Mouse (Mus musculus): ENCODE measurements at regions not wholly inside any gene's neighbourhood (a gene's known extent, or its start where the extent isn't known, plus 50 kb on each side); places are given as distances from the start of the nearest gene placed in this dataset.

- no peak for TF ChIP-seq CTCF (IDR thresholded peaks at IDR 0.05; ENCODE audit: insufficient read depth, low read length)
- no peak for TF ChIP-seq POLR2A (IDR thresholded peaks at IDR 0.05; ENCODE audit: borderline replicate concordance, extremely low read depth, low read depth, low read length)
- 67% methylated on average over 8 of the region's 8 CpGs for WGBS
- Histone ChIP-seq H3K4me3 (replicated peaks; ENCODE audit: extremely low read depth, low read depth, low read length) (no peak overlapping the region), H3K4me1 (ENCODE audit: control insufficient read depth, insufficient read depth, low read length) (no peaks in the 10 kb centered on the region)
- no peak for DNase-seq
Observed at GRCm38 (mm10) chr5:126969373-126969772, 272.2 kb upstream of the Tmem132c start.

- no peak overlapping the region for H3K4me3 ChIP-seq (replicated peaks; ENCODE audit: extremely low read depth, low read depth, low read length)
- no peaks in the 10 kb centered on the region for H3K4me1 ChIP-seq (ENCODE audit: control insufficient read depth, insufficient read depth, low read length)
- WGBS: 41% methylated on average over 2 of the region's 2 CpGs
- no peak for DNase-seq
- TF ChIP-seq POLR2A (IDR thresholded peaks at IDR 0.05; ENCODE audit: borderline replicate concordance, extremely low read depth, low read depth, low read length): no peak
- TF ChIP-seq CTCF (IDR thresholded peaks at IDR 0.05; ENCODE audit: insufficient read depth, low read length): no peak
Observed at GRCm38 (mm10) chr5:126971284-126971683, 270.3 kb upstream of the Tmem132c start.

GRCm38 (mm10) chr5:126971981-126972380 is 269.6 kb upstream of the Tmem132c start:
- H3K4me3 ChIP-seq (replicated peaks; ENCODE audit: extremely low read depth, low read depth, low read length): no peak overlapping the region
- TF ChIP-seq POLR2A (IDR thresholded peaks at IDR 0.05; ENCODE audit: borderline replicate concordance, extremely low read depth, low read depth, low read length) (no peak), CTCF (IDR thresholded peaks at IDR 0.05; ENCODE audit: insufficient read depth, low read length) (no peak)
- no peaks in the 10 kb centered on the region for H3K4me1 ChIP-seq (ENCODE audit: control insufficient read depth, insufficient read depth, low read length)
- no peak for DNase-seq
- 65% methylated on average over 1 of the region's 1 CpGs for WGBS

GRCm38 (mm10) chr5:126973425-126973824 is 268.2 kb upstream of the Tmem132c start:
- H3K4me1 ChIP-seq (ENCODE audit: control insufficient read depth, insufficient read depth, low read length): no peaks in the 10 kb centered on the region
- H3K4me3 ChIP-seq (replicated peaks; ENCODE audit: extremely low read depth, low read depth, low read length): no peak overlapping the region
- 58% methylated on average over 3 of the region's 3 CpGs for WGBS
- no peak for DNase-seq
- no peak for TF ChIP-seq POLR2A (IDR thresholded peaks at IDR 0.05; ENCODE audit: borderline replicate concordance, extremely low read depth, low read depth, low read length)
- no peak for TF ChIP-seq CTCF (IDR thresholded peaks at IDR 0.05; ENCODE audit: insufficient read depth, low read length)

GRCm38 (mm10) chr5:126974565-126974964 is 267.0 kb upstream of the Tmem132c start:
- no peak for DNase-seq
- Histone ChIP-seq H3K4me3 (replicated peaks; ENCODE audit: extremely low read depth, low read depth, low read length) (no peak overlapping the region), H3K4me1 (ENCODE audit: control insufficient read depth, insufficient read depth, low read length) (no peaks in the 10 kb centered on the region)
- WGBS: 82% methylated on average over 3 of the region's 3 CpGs
- TF ChIP-seq POLR2A (IDR thresholded peaks at IDR 0.05; ENCODE audit: borderline replicate concordance, extremely low read depth, low read depth, low read length) (no peak), CTCF (IDR thresholded peaks at IDR 0.05; ENCODE audit: insufficient read depth, low read length) (no peak)

GRCm38 (mm10) chr5:126995577-126995976 is 246.0 kb upstream of the Tmem132c start:
- 60% methylated on average over 6 of the region's 6 CpGs for WGBS
- H3K4me1 ChIP-seq (ENCODE audit: control insufficient read depth, insufficient read depth, low read length): no peaks in the 10 kb centered on the region
- TF ChIP-seq CTCF (IDR thresholded peaks at IDR 0.05; ENCODE audit: insufficient read depth, low read length) (no peak), POLR2A (IDR thresholded peaks at IDR 0.05; ENCODE audit: borderline replicate concordance, extremely low read depth, low read depth, low read length) (no peak)
- DNase-seq: no peak
- H3K4me3 ChIP-seq (replicated peaks; ENCODE audit: extremely low read depth, low read depth, low read length): no peak overlapping the region

GRCm38 (mm10) chr5:127014166-127014565 is 227.4 kb upstream of the Tmem132c start:
- no peak for TF ChIP-seq CTCF (IDR thresholded peaks at IDR 0.05; ENCODE audit: insufficient read depth, low read length)
- no peak for TF ChIP-seq POLR2A (IDR thresholded peaks at IDR 0.05; ENCODE audit: borderline replicate concordance, extremely low read depth, low read depth, low read length)
- WGBS: 66% methylated on average over 3 of the region's 3 CpGs
- H3K4me1 ChIP-seq (ENCODE audit: control insufficient read depth, insufficient read depth, low read length): no peaks in the 10 kb centered on the region

GRCm38 (mm10) chr5:127016467-127017060 is 225.0 kb upstream of the Tmem132c start:
- no peak overlapping the region for H3K4me3 ChIP-seq (replicated peaks; ENCODE audit: extremely low read depth, low read depth, low read length)
- H3K4me1 ChIP-seq (ENCODE audit: control insufficient read depth, insufficient read depth, low read length): no peaks in the 10 kb centered on the region
- WGBS: 47% methylated on average over 4 of the region's 4 CpGs
- TF ChIP-seq POLR2A (IDR thresholded peaks at IDR 0.05; ENCODE audit: borderline replicate concordance, extremely low read depth, low read depth, low read length) (no peak), CTCF (IDR thresholded peaks at IDR 0.05; ENCODE audit: insufficient read depth, low read length) (no peak)
- DNase-seq: no peak

More at GRCm38 (mm10) chr5:127014166-127014565, 227.4 kb upstream of the Tmem132c start:
- no peak for DNase-seq
- no peak overlapping the region for H3K4me3 ChIP-seq (replicated peaks; ENCODE audit: extremely low read depth, low read depth, low read length)

- no peak for DNase-seq
- TF ChIP-seq CTCF (IDR thresholded peaks at IDR 0.05; ENCODE audit: insufficient read depth, low read length): no peak
- no peak for TF ChIP-seq POLR2A (IDR thresholded peaks at IDR 0.05; ENCODE audit: borderline replicate concordance, extremely low read depth, low read depth, low read length)
- no peak overlapping the region for H3K4me3 ChIP-seq (replicated peaks; ENCODE audit: extremely low read depth, low read depth, low read length)
- no peaks in the 10 kb centered on the region for H3K4me1 ChIP-seq (ENCODE audit: control insufficient read depth, insufficient read depth, low read length)
- WGBS: 72% methylated on average over 4 of the region's 4 CpGs
Observed at GRCm38 (mm10) chr5:127017971-127018370, 223.6 kb upstream of the Tmem132c start.

- no peak overlapping the region for H3K4me3 ChIP-seq (replicated peaks; ENCODE audit: extremely low read depth, low read depth, low read length)
- TF ChIP-seq CTCF (IDR thresholded peaks at IDR 0.05; ENCODE audit: insufficient read depth, low read length): no peak
- TF ChIP-seq POLR2A (IDR thresholded peaks at IDR 0.05; ENCODE audit: borderline replicate concordance, extremely low read depth, low read depth, low read length): no peak
- 34% methylated on average over 5 of the region's 5 CpGs for WGBS
- no peaks in the 10 kb centered on the region for H3K4me1 ChIP-seq (ENCODE audit: control insufficient read depth, insufficient read depth, low read length)
- no peak for DNase-seq
Observed at GRCm38 (mm10) chr5:127036472-127036871, 205.1 kb upstream of the Tmem132c start.
